Mouse (Mus musculus): Measurements from ENCODE around the gene Grin2b.
A peak's percentile ranks its signal among the peaks of the same experiment; 100 is the strongest.

Grin2b gene

GRCm38 (mm10) chr6:136010290-136011037 is 162.8 kb downstream of the Grin2b start:
- peak; percentile 76 to 87 for DNase-seq (ENCODE audit: low spot score in 2 of 2)

- no peak for DNase-seq (ENCODE audit: low spot score in 2 of 2)
These were observed 165.2 kb downstream of the Grin2b start for GRCm38 (mm10) chr6:136008120-136008519.

GRCm38 (mm10) chr6:135994691-135995090 is 178.6 kb downstream of the Grin2b start:
- DNase-seq (ENCODE audit: low spot score in 2 of 2): no peak

- no peak for DNase-seq (ENCODE audit: low spot score in 2 of 2)
These were observed 179.4 kb downstream of the Grin2b start for GRCm38 (mm10) chr6:135993897-135994296.

- DNase-seq (ENCODE audit: low spot score in 2 of 2): no peak
These were observed 179.9 kb downstream of the Grin2b start for GRCm38 (mm10) chr6:135993378-135993777.

GRCm38 (mm10) chr6:135976106-135976505 is 197.2 kb downstream of the Grin2b start:
- no peak for DNase-seq (ENCODE audit: low spot score in 2 of 2)

- DNase-seq (ENCODE audit: low spot score in 2 of 2): no peak
These were observed 200.8 kb downstream of the Grin2b start for GRCm38 (mm10) chr6:135972481-135972880.

- DNase-seq (ENCODE audit: low spot score in 2 of 2): no peak
These were observed 201.8 kb downstream of the Grin2b start for GRCm38 (mm10) chr6:135971481-135971880.

- DNase-seq (ENCODE audit: low spot score in 2 of 2): no peak
These were observed 202.5 kb downstream of the Grin2b start for GRCm38 (mm10) chr6:135970716-135971318.

GRCm38 (mm10) chr6:135961766-135962165 is 211.5 kb downstream of the Grin2b start:
- DNase-seq (ENCODE audit: low spot score in 2 of 2): no peak

- DNase-seq (ENCODE audit: low spot score in 2 of 2): no peak
These were observed 213.7 kb downstream of the Grin2b start for GRCm38 (mm10) chr6:135959629-135960028.

GRCm38 (mm10) chr6:135951666-135952065 is 221.6 kb downstream of the Grin2b start:
- no peak for DNase-seq (ENCODE audit: low spot score in 2 of 2)

GRCm38 (mm10) chr6:135945511-135945910 is 227.8 kb downstream of the Grin2b start:
- no peak for DNase-seq (ENCODE audit: low spot score in 2 of 2)

GRCm38 (mm10) chr6:135944358-135944757 is 229.0 kb downstream of the Grin2b start:
- no peak for DNase-seq (ENCODE audit: low spot score in 2 of 2)

GRCm38 (mm10) chr6:135943121-135943617 is 230.1 kb downstream of the Grin2b start:
- no peak for DNase-seq (ENCODE audit: low spot score in 2 of 2)

GRCm38 (mm10) chr6:135932924-135933323 is 240.4 kb downstream of the Grin2b start:
- DNase-seq (ENCODE audit: low spot score in 2 of 2): peak in 1 of 2 experiments; percentile 24

GRCm38 (mm10) chr6:135932400-135932920 is 240.9 kb downstream of the Grin2b start:
- DNase-seq (ENCODE audit: low spot score in 2 of 2): no peak

GRCm38 (mm10) chr6:135917676-135918075 is 255.6 kb downstream of the Grin2b start:
- no peak for DNase-seq (ENCODE audit: low spot score in 2 of 2)

- no peak for DNase-seq (ENCODE audit: low spot score in 2 of 2)
These were observed 258.7 kb downstream of the Grin2b start for GRCm38 (mm10) chr6:135914608-135915007.

- DNase-seq (ENCODE audit: low spot score in 2 of 2): no peak
These were observed 261.2 kb downstream of the Grin2b start for GRCm38 (mm10) chr6:135912114-135912513.

- no peak for DNase-seq (ENCODE audit: low spot score in 2 of 2)
These were observed 262.2 kb downstream of the Grin2b start for GRCm38 (mm10) chr6:135911131-135911530.

- DNase-seq (ENCODE audit: low spot score in 2 of 2): peak; percentile 94
These were observed 265.6 kb downstream of the Grin2b start for GRCm38 (mm10) chr6:135907540-135908320.

Measured in right cerebral cortex, postnatal 10 days (tissue).